In genomic region chr2:180473080-180473440, GRCm38 (mm10) we compare ENCODE assay signal across 8 mouse cellular contexts. TPM values are rescaled to one million over a fixed set of nuclear protein-coding genes. Genes with fewer than 3 reads are reported as not detected.
DNase-seq lines count a peak whose midpoint lies in the region; ATAC-seq and TF ChIP-seq lines count a peak whose summit lies in the region.

No protein-coding gene starts in this region.

- peak; percentile 35 for DNase-seq in ovary, postnatal 14 days (ENCODE audit: low spot score)
- no peak for DNase-seq in ovary, adult 18-20 months (ENCODE audit: low spot score)
- DNase-seq in kidney, postnatal 10 days: peak; percentile 64
- peak; percentile 50 for DNase-seq in liver, adult 2 months (ENCODE audit: extremely low read depth, low read depth, low spot score)
- DNase-seq in thymus, postnatal 36 days: peak; percentile 10 to 14

- TF ChIP-seq POLR2A in cortical plate, adult 2 months (IDR thresholded peaks at IDR 0.05; ENCODE audit: extremely low read depth, insufficient read depth, low read length): no peak
- TF ChIP-seq POLR2A in liver, adult 2 months (IDR thresholded peaks at IDR 0.05; ENCODE audit: extremely low read depth, insufficient read depth, low read length): no peak

- H3K79me2 ChIP-seq in liver, adult 2 months (ENCODE audit: control insufficient read depth, insufficient read depth, low read length): no peaks in the 10 kb centered on the region

- H3K4me3 ChIP-seq in cortical plate, adult 2 months (ENCODE audit: insufficient read depth, low read length): no peak overlapping the region
- H3K4me3 ChIP-seq in liver, adult 2 months (ENCODE audit: insufficient read depth, low read depth, low read length): no peak overlapping the region
- no peak overlapping the region for H3K4me3 ChIP-seq in neural tube, embryonic 13.5 days

- peak; percentile 75 for TF ChIP-seq CTCF in cortical plate, adult 2 months (IDR thresholded peaks at IDR 0.05; ENCODE audit: extremely low read depth, insufficient read depth, low read length)
- TF ChIP-seq CTCF in liver, adult 2 months (IDR thresholded peaks at IDR 0.05; ENCODE audit: low read depth, low read length): peak; percentile 60

- H3K27me3 ChIP-seq in liver, adult 2 months (ENCODE audit: control insufficient read depth, insufficient read depth, low read length): 0 out of 2 replicates have a peak, but pooled peaks cover 4% of the 10 kb centered on the region
- H3K27me3 ChIP-seq in neural tube, embryonic 13.5 days: peaks cover 8% of the 10 kb centered on the region; the same call in 1 of the 2 replicates

- ATAC-seq in granulocyte monocyte progenitor cell, adult 5-6 weeks (replicated peaks; ENCODE audit: poor library complexity, severe bottlenecking): peak; percentile 70
- ATAC-seq in neural tube, embryonic 13.5 days (ENCODE audit: low read depth): peak; percentile 85

- H3K4me1 ChIP-seq in cortical plate, adult 2 months (ENCODE audit: control insufficient read depth, insufficient read depth, low read length): no peaks in the 10 kb centered on the region
- peaks cover 4% of the 10 kb centered on the region; the same call in 1 of the 2 replicates for H3K4me1 ChIP-seq in liver, adult 2 months (ENCODE audit: control insufficient read depth, insufficient read depth, low read length)
- H3K4me1 ChIP-seq in neural tube, embryonic 13.5 days (replicated peaks): peaks cover 9% of the 10 kb centered on the region; the same call in 1 of the 2 replicates

- H3K36me3 ChIP-seq in liver, adult 2 months (ENCODE audit: control insufficient read depth, insufficient read depth, low read length): no peaks in the 10 kb centered on the region
- H3K36me3 ChIP-seq in neural tube, embryonic 13.5 days: no peaks in the 10 kb centered on the region

- no peak overlapping the region for H3K27ac ChIP-seq in cortical plate, adult 2 months (ENCODE audit: insufficient read depth, low read length)
- no peak overlapping the region for H3K27ac ChIP-seq in liver, adult 2 months (replicated peaks; ENCODE audit: insufficient read depth, low read depth, low read length)
- no peak overlapping the region for H3K27ac ChIP-seq in neural tube, embryonic 13.5 days (replicated peaks)

- H3K9me3 ChIP-seq in neural tube, embryonic 13.5 days: no peaks in the 10 kb centered on the region

- no peak overlapping the region for H3K4me2 ChIP-seq in neural tube, embryonic 13.5 days

- WGBS in liver, adult 2 months: 45% methylated on average over 7 of the region's 7 CpGs
- 38% methylated on average over 7 of the region's 7 CpGs for WGBS in neural tube, embryonic 13.5 days

- no peak overlapping the region for H3K9ac ChIP-seq in liver, adult 2 months (ENCODE audit: low read depth, low read length)
- H3K9ac ChIP-seq in neural tube, embryonic 13.5 days: no peak overlapping the region

RNA-seq across cellular contexts. Expression of gene Slco4a1, which starts 17.0 kb away (rescaled TPM):
- polyA plus RNA-seq in cortical plate, adult 2 months (2012; rRNA removed): 5.1 and 5.2 TPM in 2 replicates
- total RNA-seq in granulocyte monocyte progenitor cell, adult 5-6 weeks (2014; fragmentation: Nextera tagmentation): 31.8 and 41.5 TPM in 2 replicates
- 9.2 and 10.8 TPM in 2 replicates for total RNA-seq in granulocyte monocyte progenitor cell, adult 5-6 weeks (2017)
- 0.09 and 0.20 TPM in 2 replicates for total RNA-seq in liver, adult 2 months (2014; rRNA removed)
- 0.42 and 0.46 TPM in 2 replicates for polyA plus RNA-seq in liver, adult 2 months (2012; rRNA removed)
- polyA plus RNA-seq in neural tube, embryonic 13.5 days (2015; fragmentation: Nextera tagmentation; extraction: Ambion mirVana): 5.1 and 5.4 TPM in 2 replicates

RNA-seq across cellular contexts. Expression of gene Ntsr1, which starts 26.7 kb away (rescaled TPM):
- polyA plus RNA-seq in cortical plate, adult 2 months (2012; rRNA removed): 5.6 and 6.0 TPM in 2 replicates
- not detected in 2 replicates for total RNA-seq in granulocyte monocyte progenitor cell, adult 5-6 weeks (2014; fragmentation: Nextera tagmentation)
- not detected in 2 replicates for total RNA-seq in granulocyte monocyte progenitor cell, adult 5-6 weeks (2017)
- total RNA-seq in liver, adult 2 months (2014; rRNA removed): not detected in 2 replicates
- polyA plus RNA-seq in liver, adult 2 months (2012; rRNA removed): not detected in 2 replicates
- 0.43 and 0.47 TPM in 2 replicates for polyA plus RNA-seq in neural tube, embryonic 13.5 days (2015; fragmentation: Nextera tagmentation; extraction: Ambion mirVana)
